Mouse (Mus musculus): Measurements from ENCODE around the gene Pde4d. TPM values are rescaled to one million over a fixed set of nuclear protein-coding genes. Genes with fewer than 3 reads are reported as not detected.

Pde4d gene
- total and polyA plus RNA-seq, 3 experiments, result 18.5 to 18.8 TPM; not detected in 1

GRCm38 (mm10) chr13:109279211-109279610, 829.5 kb downstream of the Pde4d start:
- H3K4me1 ChIP-seq (ENCODE audit: control insufficient read depth in 1 of 2, insufficient read depth in 2 of 2, low read length in 2 of 2), result no peaks in the 10 kb centered on the region
- H3K79me2 ChIP-seq (ENCODE audit: control insufficient read depth, insufficient read depth, low read length, poor library complexity), result no peaks in the 10 kb centered on the region
- H3K27ac ChIP-seq (ENCODE audit: control insufficient read depth, low read depth, low read length), result no peak overlapping the region
- DNase-seq (ENCODE audit: low read depth, low spot score), result no peak
- no peak overlapping the region for H3K9ac ChIP-seq (ENCODE audit: control insufficient read depth, low read depth, low read length, poor library complexity, severe bottlenecking)
- no peak for TF ChIP-seq CHD1 (IDR thresholded peaks at IDR 0.05; ENCODE audit: low read depth, low read length)
- TF ChIP-seq TBP (IDR thresholded peaks at IDR 0.05; ENCODE audit: low read depth, low read length), result no peak
- no peak for TF ChIP-seq SIN3A (IDR thresholded peaks at IDR 0.05; ENCODE audit: low read length)
- no peaks in the 10 kb centered on the region for H3K36me3 ChIP-seq (ENCODE audit: control insufficient read depth in 1 of 2, insufficient read depth in 2 of 2, low read length in 2 of 2)
- H3K9me3 ChIP-seq (replicated peaks; ENCODE audit: insufficient read depth, low read length), result no peaks in the 10 kb centered on the region
- H3K4me3 ChIP-seq (ENCODE audit: control insufficient read depth in 1 of 2, insufficient read depth in 1 of 2, low read depth in 2 of 2, low read length in 2 of 2), result no peak overlapping the region
- peaks cover 0 to 2% of the 10 kb centered on the region in 2 experiments; a peak in 2 of 4 replicates for H3K27me3 ChIP-seq (ENCODE audit: control insufficient read depth in 1 of 2, insufficient read depth in 2 of 2, low read length in 2 of 2)

- TF ChIP-seq USF2 (IDR thresholded peaks at IDR 0.05; ENCODE audit: borderline replicate concordance in 1 of 2, insufficient read depth in 1 of 2, low read depth in 1 of 2, low read length in 2 of 2), result no peak
- Histone ChIP-seq H3K4me1 (ENCODE audit: control insufficient read depth in 1 of 2, insufficient read depth in 2 of 2, low read length in 2 of 2) (no peaks in the 10 kb centered on the region), H3K9me3 (replicated peaks; ENCODE audit: insufficient read depth, low read length) (no peaks in the 10 kb centered on the region), H3K27ac (ENCODE audit: control insufficient read depth, low read depth, low read length) (no peak overlapping the region), H3K36me3 (ENCODE audit: control insufficient read depth in 1 of 2, insufficient read depth in 2 of 2, low read length in 2 of 2) (no peaks in the 10 kb centered on the region), H3K27me3 (ENCODE audit: control insufficient read depth in 1 of 2, insufficient read depth in 2 of 2, low read length in 2 of 2) (peaks cover 0 to 2% of the 10 kb centered on the region in 2 experiments; a peak in 2 of 4 replicates), H3K9ac (ENCODE audit: control insufficient read depth, low read depth, low read length, poor library complexity, severe bottlenecking) (no peak overlapping the region), H3K79me2 (ENCODE audit: control insufficient read depth, insufficient read depth, low read length, poor library complexity) (no peaks in the 10 kb centered on the region), H3K4me3 (ENCODE audit: control insufficient read depth in 1 of 2, insufficient read depth in 1 of 2, low read depth in 2 of 2, low read length in 2 of 2) (no peak overlapping the region)
- DNase-seq (ENCODE audit: low read depth, low spot score), result no peak
Observed at GRCm38 (mm10) chr13:109280433-109280832, 830.7 kb downstream of the Pde4d start.

GRCm38 (mm10) chr13:109287465-109287864, 837.7 kb downstream of the Pde4d start:
- Histone ChIP-seq H3K79me2 (ENCODE audit: control insufficient read depth, insufficient read depth, low read length, poor library complexity) (no peaks in the 10 kb centered on the region), H3K9ac (ENCODE audit: control insufficient read depth, low read depth, low read length, poor library complexity, severe bottlenecking) (no peak overlapping the region), H3K36me3 (ENCODE audit: control insufficient read depth in 1 of 2, insufficient read depth in 2 of 2, low read length in 2 of 2) (no peaks in the 10 kb centered on the region), H3K4me1 (ENCODE audit: control insufficient read depth in 1 of 2, insufficient read depth in 2 of 2, low read length in 2 of 2) (no peaks in the 10 kb centered on the region), H3K4me3 (ENCODE audit: control insufficient read depth in 1 of 2, insufficient read depth in 1 of 2, low read depth in 2 of 2, low read length in 2 of 2) (no peak overlapping the region), H3K27me3 (ENCODE audit: control insufficient read depth in 1 of 2, insufficient read depth in 2 of 2, low read length in 2 of 2) (no peaks in the 10 kb centered on the region; a peak in 1 of 4 replicates), H3K9me3 (replicated peaks; ENCODE audit: insufficient read depth, low read length) (no peaks in the 10 kb centered on the region), H3K27ac (ENCODE audit: control insufficient read depth, low read depth, low read length) (no peak overlapping the region)
- no peak for DNase-seq (ENCODE audit: low read depth, low spot score)
- TF ChIP-seq NRF1 (IDR thresholded peaks at IDR 0.05; ENCODE audit: insufficient read depth, low read depth, low read length, poor library complexity, severe bottlenecking), result no peak
- no peak for TF ChIP-seq BHLHE40 (IDR thresholded peaks at IDR 0.05; ENCODE audit: borderline replicate concordance, low read depth, low read length)
- no peak for TF ChIP-seq NELFE (IDR thresholded peaks at IDR 0.05; ENCODE audit: low read depth, low read length)
- no peak for TF ChIP-seq GATA1 (IDR thresholded peaks at IDR 0.05; ENCODE audit: low read depth, low read length)
- no peak for TF ChIP-seq EP300 (IDR thresholded peaks at IDR 0.05; ENCODE audit: low read depth in 1 of 2, low read length in 2 of 2)
- no peak for TF ChIP-seq TBP (IDR thresholded peaks at IDR 0.05; ENCODE audit: low read depth, low read length)
- TF ChIP-seq MXI1 (IDR thresholded peaks at IDR 0.05; ENCODE audit: low read depth, low read length), result no peak
- no peak for TF ChIP-seq MYB (IDR thresholded peaks at IDR 0.05; ENCODE audit: low read depth, low read length)
- TF ChIP-seq POLR2AphosphoS2 (IDR thresholded peaks at IDR 0.05; ENCODE audit: low read length), result no peak
- TF ChIP-seq ZC3H11A (IDR thresholded peaks at IDR 0.05; ENCODE audit: low read depth, low read length), result no peak
- TF ChIP-seq RCOR1 (IDR thresholded peaks at IDR 0.05; ENCODE audit: low read depth, low read length), result no peak
- TF ChIP-seq POLR2A (IDR thresholded peaks at IDR 0.05; ENCODE audit: control insufficient read depth in 1 of 2, insufficient read depth in 1 of 2, low read depth in 1 of 2, low read length in 2 of 2, poor library complexity in 1 of 2), result no peak

Data from MEL (cell line).